Mouse (Mus musculus) layer of hippocampus, postnatal 14 days (tissue): ENCODE measurements around the gene Xylt2. TPM values are rescaled to one million over a fixed set of nuclear protein-coding genes. Genes with fewer than 3 reads are reported as not detected.

Experiments
- DNase-seq, 2 experiments: peaks; one replicate each; pipeline ENCODE4 v3.0.0; 2021 to 2022; ENCODE audit warnings: low spot score in 2 of 2, mixed read lengths in 1 of 2
- total RNA-seq, 2 experiments: library from RNA; stranded (reverse); gene quantifications; 2 replicates each; pipeline ENCODE4 v1.2.3; 2021

The Xylt2 gene
- total RNA-seq, 2 experiments from 2014 or later: 27.3 to 36.0 TPM

DNA sequence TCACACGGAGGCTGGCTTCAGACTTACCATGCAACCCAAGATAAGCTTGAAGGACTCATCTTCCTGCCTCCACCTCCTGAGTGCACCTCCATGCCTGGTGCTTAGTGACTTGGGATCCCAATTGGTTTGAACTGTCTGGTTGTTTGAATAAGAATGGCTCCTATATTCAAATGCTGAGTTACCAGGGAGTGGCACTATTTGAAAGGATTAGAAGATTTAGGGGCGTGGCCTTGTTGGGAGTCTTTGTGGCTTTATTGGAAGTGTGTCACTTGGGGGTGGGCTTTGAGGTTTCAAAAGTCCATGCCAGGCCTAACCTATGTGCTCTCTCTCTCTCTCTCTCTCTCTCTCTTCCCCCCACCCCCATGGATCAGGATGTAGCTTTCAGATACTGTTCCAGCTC, 59.7 kb downstream of the Xylt2 start:
- no peak for DNase-seq

DNA sequence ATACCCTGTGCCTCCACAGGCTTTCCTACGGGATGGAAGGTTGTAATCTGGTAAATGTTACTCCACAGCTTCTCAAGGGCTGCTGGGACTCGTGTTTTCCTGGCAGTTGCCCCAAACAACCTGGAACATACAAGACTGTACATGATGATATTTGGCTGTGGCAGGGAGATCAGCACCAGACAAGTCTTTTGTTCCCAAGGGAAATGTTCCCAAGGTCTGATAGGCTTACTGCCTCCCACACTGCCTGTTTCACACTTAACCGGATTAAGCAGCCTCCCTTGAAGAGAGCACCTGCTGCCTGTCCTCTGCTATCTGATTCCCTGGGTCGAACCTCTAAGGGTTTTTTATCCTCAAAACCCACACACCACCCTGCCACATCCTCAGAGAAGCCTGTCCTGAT, 61.8 kb downstream of the Xylt2 start:
- no peak for DNase-seq

- no peak for DNase-seq
Measured at GRCm38 (mm10) chr11:94614603-94615002, 62.7 kb downstream of the Xylt2 start.

Other genes with a start within 250 kb of the Xylt2 start
- 10 to 100 TPM; 74.7 to 92.9 TPM for gene Cacna1g, start 203.3 kb downstream of the Xylt2 start, total RNA-seq
- gene Spata20, start 191.3 kb downstream of the Xylt2 start, total RNA-seq: under 1 TPM; 0.35 to 0.43 TPM
- 1 to 10 TPM; 3.9 to 5.7 TPM for gene Epn3, start 177.5 kb downstream of the Xylt2 start, total RNA-seq
- gene Mycbpap, start 155.8 kb downstream of the Xylt2 start, total RNA-seq: 1 to 10 TPM; 1.6 to 5.6 TPM
- 10 to 100 TPM; 10.2 to 11.6 TPM for gene Rsad1, start 128.3 kb downstream of the Xylt2 start, total RNA-seq
- 1 to 10 TPM; 1.3 to 2.4 TPM for gene Chad, start 112.5 kb downstream of the Xylt2 start, total RNA-seq
- gene Acsf2, start 75.6 kb downstream of the Xylt2 start, total RNA-seq: 10 to 100 TPM; 20.9 to 23.0 TPM
- gene Lrrc59, start 47.7 kb downstream of the Xylt2 start, total RNA-seq: 10 to 100 TPM; 74.0 to 75.1 TPM
- gene Mrpl27, start 23.7 kb downstream of the Xylt2 start, total RNA-seq: 10 to 100 TPM; 64.5 to 69.6 TPM
- under 1 TPM; 0.60 to 0.78 TPM for gene Eme1, start 23.6 kb downstream of the Xylt2 start, total RNA-seq
- gene Gm11541, start 27.0 kb upstream of the Xylt2 start, total RNA-seq: not detected
- under 1 TPM in 1 of 2 experiments, not detected in 1; 0.45 TPM for gene Cdc34b, start 64.3 kb upstream of the Xylt2 start, total RNA-seq
- not detected for gene Tmem92, start 105.2 kb upstream of the Xylt2 start, total RNA-seq